Mouse (Mus musculus) forebrain, embryonic 12.5 days (tissue): ENCODE measurements at regions not wholly inside any gene's neighbourhood (a gene's known extent, or its start where the extent isn't known, plus 50 kb on each side); places are given as distances from the start of the nearest gene placed in this dataset.

Experiments used
- ATAC-seq: fragments of 200-750 bp; cut with Nextera tagmentation; 2 replicates; pipeline ENCODE4 v1.8.0; 2017; ENCODE audit warnings: moderate TSS enrichment; ENCODE audit not compliant: low FRiP score
- H3K27ac ChIP-seq: fragments of 300-500 bp; sonication (generic); 2 replicates; pipeline ENCODE4 v1.5.1; 2016; ENCODE audit warnings: mild to moderate bottlenecking
- H3K27me3 ChIP-seq: fragments of 300-500 bp; sonication (generic); 2 replicates; pipeline ENCODE4 v1.6.1; 2016; ENCODE audit warnings: mild to moderate bottlenecking
- H3K36me3 ChIP-seq: fragments of 300-500 bp; sonication (generic); replicated peaks from 2 replicates; pipeline ENCODE4 v1.6.1; 2016; ENCODE audit warnings: mild to moderate bottlenecking
- H3K4me1 ChIP-seq: fragments of 300-500 bp; sonication (generic); 2 replicates; pipeline ENCODE4 v1.6.1; 2016
- H3K4me2 ChIP-seq: fragments of 300-500 bp; sonication (generic); 2 replicates; pipeline ENCODE4 v1.6.1; 2016; ENCODE audit warnings: mild to moderate bottlenecking, moderate library complexity
- H3K4me3 ChIP-seq: fragments of 300-500 bp; sonication (generic); replicated peaks from 2 replicates; pipeline ENCODE4 v1.5.1; 2016; ENCODE audit warnings: mild to moderate bottlenecking
- H3K9ac ChIP-seq: fragments of 300-500 bp; sonication (generic); 2 replicates; pipeline ENCODE4 v1.6.1; 2016; ENCODE audit warnings: mild to moderate bottlenecking
- H3K9me3 ChIP-seq: fragments of 300-500 bp; sonication (generic); 2 replicates; pipeline ENCODE4 v1.6.1; 2016
- WGBS: fragments of 180-500 bp; shearing (Covaris S2); methylation state at CpG from one replicate; pipeline ENCODE4 v1.1.7; 2016; 5-methylcytosine and 5-hydroxymethylcytosine counted together

GRCm38 (mm10) chr11:55890161-55890560, 150.6 kb downstream of the Nmur2 start:
- whole genome bisulfite sequencing, result 37% methylated on average over 4 of the region's 4 CpGs
- Histone ChIP-seq H3K4me2 (no peak overlapping the region), H3K4me1 (no peaks in the 10 kb centered on the region), H3K9me3 (no peaks in the 10 kb centered on the region), H3K9ac (no peak overlapping the region), H3K27ac (no peak overlapping the region), H3K4me3 (no peak overlapping the region), H3K36me3 (no peaks in the 10 kb centered on the region), H3K27me3 (no peaks in the 10 kb centered on the region)
- ATAC-seq, result no peak

GRCm38 (mm10) chr11:55878631-55879030, 162.2 kb downstream of the Nmur2 start:
- no peaks in the 10 kb centered on the region for H3K9me3 ChIP-seq
- H3K27me3 ChIP-seq, result no peaks in the 10 kb centered on the region
- no peaks in the 10 kb centered on the region for H3K4me1 ChIP-seq
- H3K27ac ChIP-seq, result no peak overlapping the region
- ATAC-seq, result no peak
- H3K4me2 ChIP-seq, result no peak overlapping the region
- WGBS, result 90% methylated on average over 2 of the region's 2 CpGs
- no peak overlapping the region for H3K4me3 ChIP-seq
- H3K36me3 ChIP-seq, result no peaks in the 10 kb centered on the region
- H3K9ac ChIP-seq, result no peak overlapping the region

DNA sequence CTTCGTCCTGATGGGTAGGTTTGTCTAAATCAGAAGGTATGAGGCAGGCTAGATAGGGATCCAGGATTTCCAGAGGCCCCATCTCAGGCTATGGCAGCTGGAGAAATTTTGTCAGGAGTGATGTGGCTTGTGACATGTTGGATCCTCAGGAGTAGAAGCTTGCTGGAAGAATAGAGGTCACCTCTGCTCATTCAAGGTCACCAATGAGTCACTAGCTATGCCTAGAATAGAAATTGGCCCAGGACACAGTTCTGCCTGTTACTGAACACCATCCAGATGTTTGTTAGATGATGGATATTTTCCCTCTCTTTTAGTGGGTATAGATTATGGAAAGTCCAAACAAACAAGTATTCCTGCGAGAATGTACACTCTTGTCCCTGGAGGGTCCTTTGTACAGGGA, 173.7 kb downstream of the Nmur2 start:
- no peak overlapping the region for H3K27ac ChIP-seq
- no peaks in the 10 kb centered on the region for H3K36me3 ChIP-seq
- H3K4me2 ChIP-seq, result no peak overlapping the region
- H3K9ac ChIP-seq, result no peak overlapping the region
- no peak for ATAC-seq
- H3K9me3 ChIP-seq, result no peaks in the 10 kb centered on the region
- no peaks in the 10 kb centered on the region for H3K4me1 ChIP-seq
- H3K27me3 ChIP-seq, result no peaks in the 10 kb centered on the region
- no peak overlapping the region for H3K4me3 ChIP-seq
- WGBS, result 82% methylated on average over 2 of the region's 2 CpGs

DNA sequence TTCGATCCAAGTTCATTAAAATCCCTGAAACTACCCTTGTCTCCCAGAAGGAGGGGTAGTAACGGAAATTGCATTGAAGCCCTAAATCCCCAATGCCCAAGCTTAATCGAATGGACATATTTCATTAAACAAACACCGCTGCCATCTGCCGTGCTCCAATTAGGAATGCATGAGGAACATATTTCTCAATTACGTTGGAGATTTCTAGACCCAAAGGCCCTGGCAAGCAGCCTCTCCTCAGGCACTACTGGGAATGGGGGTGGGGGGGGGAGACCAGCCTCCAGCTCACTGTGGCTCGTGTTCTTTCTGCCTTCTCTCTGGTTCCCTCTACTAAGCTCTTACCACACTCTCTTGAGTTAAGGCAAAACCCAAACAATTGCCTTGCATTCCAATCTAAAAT, 181.6 kb downstream of the Nmur2 start:
- no peak for ATAC-seq
- H3K27ac ChIP-seq, result no peak overlapping the region
- no peaks in the 10 kb centered on the region for H3K9me3 ChIP-seq
- no peak overlapping the region for H3K4me2 ChIP-seq
- H3K4me1 ChIP-seq, result no peaks in the 10 kb centered on the region
- H3K36me3 ChIP-seq, result no peaks in the 10 kb centered on the region
- no peaks in the 10 kb centered on the region for H3K27me3 ChIP-seq
- H3K4me3 ChIP-seq, result no peak overlapping the region
- WGBS, result 83% methylated on average over 7 of the region's 7 CpGs
- H3K9ac ChIP-seq, result no peak overlapping the region

DNA sequence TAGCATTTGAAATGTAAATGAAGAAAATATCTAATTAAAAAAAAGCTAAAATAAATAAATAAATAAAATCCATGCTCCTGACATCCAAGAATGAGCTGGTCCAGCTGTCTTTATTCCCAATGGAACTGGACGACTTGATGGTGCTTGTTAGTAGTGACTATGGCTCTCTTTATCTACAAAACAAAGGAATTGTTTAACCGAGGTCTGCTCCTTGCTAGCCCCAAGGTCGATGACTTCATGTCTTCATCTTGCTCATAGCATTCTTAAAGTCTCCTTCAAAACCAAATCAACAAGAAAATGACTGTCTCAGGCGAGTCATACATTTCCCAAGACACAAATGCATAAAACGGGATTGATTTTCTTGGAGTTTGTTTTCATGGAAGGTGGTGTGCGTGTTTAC, 212.5 kb upstream of the Glra1 start:
- H3K9ac ChIP-seq, result no peak overlapping the region
- H3K27ac ChIP-seq, result no peak overlapping the region
- H3K4me1 ChIP-seq, result no peaks in the 10 kb centered on the region; the same call in 1 of the 2 replicates
- ATAC-seq, result no peak
- WGBS, result 75% methylated on average over 6 of the region's 6 CpGs
- H3K36me3 ChIP-seq, result no peaks in the 10 kb centered on the region
- no peak overlapping the region for H3K4me2 ChIP-seq
- no peak overlapping the region for H3K4me3 ChIP-seq
- H3K9me3 ChIP-seq, result no peaks in the 10 kb centered on the region
- H3K27me3 ChIP-seq, result no peaks in the 10 kb centered on the region

GRCm38 (mm10) chr11:55816566-55816965, 208.6 kb upstream of the Glra1 start:
- Histone ChIP-seq H3K27me3 (no peaks in the 10 kb centered on the region), H3K9ac (no peak overlapping the region), H3K36me3 (no peaks in the 10 kb centered on the region), H3K27ac (no peak overlapping the region), H3K9me3 (no peaks in the 10 kb centered on the region), H3K4me2 (no peak overlapping the region), H3K4me1 (no peaks in the 10 kb centered on the region; the same call in 1 of the 2 replicates), H3K4me3 (no peak overlapping the region)
- no peak for ATAC-seq

DNA sequence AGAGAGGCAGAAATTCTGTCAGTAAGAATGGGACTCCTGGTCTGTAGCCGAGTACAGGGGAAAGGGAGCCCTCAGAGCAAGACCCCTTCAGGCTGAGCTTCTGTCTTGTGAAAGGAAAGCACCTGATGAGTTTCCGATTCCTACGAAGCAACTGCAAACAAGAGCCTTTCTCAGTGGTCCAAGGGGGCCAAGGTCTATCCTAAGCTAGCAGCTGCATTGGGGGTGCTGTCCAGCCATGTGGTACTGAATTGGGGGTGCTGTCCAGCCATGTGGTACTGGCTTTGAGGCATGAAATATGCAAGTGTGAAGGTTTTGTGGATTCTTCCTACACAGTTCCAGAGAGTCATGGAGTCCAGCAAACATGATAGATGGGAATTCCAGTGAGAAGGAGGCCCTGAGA, 202.7 kb upstream of the Glra1 start:
- no peak for ATAC-seq

GRCm38 (mm10) chr11:55791195-55791865, 183.3 kb upstream of the Glra1 start:
- no peak overlapping the region for H3K4me2 ChIP-seq
- H3K9ac ChIP-seq, result no peak overlapping the region
- no peak overlapping the region for H3K4me3 ChIP-seq
- 21% methylated on average over 8 of the region's 8 CpGs for WGBS
- peaks cover 9% of the 10 kb centered on the region; the same call in 1 of the 2 replicates for H3K4me1 ChIP-seq
- H3K27me3 ChIP-seq, result no peaks in the 10 kb centered on the region
- no peaks in the 10 kb centered on the region for H3K9me3 ChIP-seq
- H3K36me3 ChIP-seq, result no peaks in the 10 kb centered on the region
- ATAC-seq, result peak; percentile 39; the same call in 1 of the 2 replicates
- no peak overlapping the region for H3K27ac ChIP-seq

More for the DNA sequence above, 202.7 kb upstream of the Glra1 start:
- 82% methylated on average over 3 of the region's 3 CpGs for WGBS
- H3K27ac ChIP-seq, result no peak overlapping the region
- no peak overlapping the region for H3K9ac ChIP-seq
- no peaks in the 10 kb centered on the region for H3K36me3 ChIP-seq
- no peaks in the 10 kb centered on the region for H3K9me3 ChIP-seq
- no peak overlapping the region for H3K4me3 ChIP-seq
- no peaks in the 10 kb centered on the region for H3K4me1 ChIP-seq
- H3K4me2 ChIP-seq, result no peak overlapping the region
- H3K27me3 ChIP-seq, result no peaks in the 10 kb centered on the region

GRCm38 (mm10) chr11:55789638-55790037, 181.6 kb upstream of the Glra1 start:
- H3K4me1 ChIP-seq, result peaks cover 9% of the 10 kb centered on the region; the same call in 1 of the 2 replicates
- no peak overlapping the region for H3K9ac ChIP-seq
- 87% methylated on average over 3 of the region's 3 CpGs for WGBS
- H3K27me3 ChIP-seq, result no peaks in the 10 kb centered on the region
- ATAC-seq, result no peak
- H3K4me3 ChIP-seq, result no peak overlapping the region
- no peak overlapping the region for H3K4me2 ChIP-seq
- H3K36me3 ChIP-seq, result no peaks in the 10 kb centered on the region
- H3K9me3 ChIP-seq, result no peaks in the 10 kb centered on the region
- no peak overlapping the region for H3K27ac ChIP-seq

GRCm38 (mm10) chr11:55781044-55781443, 173.0 kb upstream of the Glra1 start:
- no peak overlapping the region for H3K27ac ChIP-seq
- H3K4me1 ChIP-seq, result no peaks in the 10 kb centered on the region
- no peak overlapping the region for H3K9ac ChIP-seq
- 80% methylated on average over 3 of the region's 3 CpGs for WGBS
- no peak for ATAC-seq
- H3K4me2 ChIP-seq, result no peak overlapping the region
- H3K4me3 ChIP-seq, result no peak overlapping the region
- no peaks in the 10 kb centered on the region for H3K27me3 ChIP-seq
- H3K36me3 ChIP-seq, result no peaks in the 10 kb centered on the region
- H3K9me3 ChIP-seq, result no peaks in the 10 kb centered on the region

- ATAC-seq, result no peak
Observed at GRCm38 (mm10) chr11:55780011-55780410, 172.0 kb upstream of the Glra1 start.

DNA sequence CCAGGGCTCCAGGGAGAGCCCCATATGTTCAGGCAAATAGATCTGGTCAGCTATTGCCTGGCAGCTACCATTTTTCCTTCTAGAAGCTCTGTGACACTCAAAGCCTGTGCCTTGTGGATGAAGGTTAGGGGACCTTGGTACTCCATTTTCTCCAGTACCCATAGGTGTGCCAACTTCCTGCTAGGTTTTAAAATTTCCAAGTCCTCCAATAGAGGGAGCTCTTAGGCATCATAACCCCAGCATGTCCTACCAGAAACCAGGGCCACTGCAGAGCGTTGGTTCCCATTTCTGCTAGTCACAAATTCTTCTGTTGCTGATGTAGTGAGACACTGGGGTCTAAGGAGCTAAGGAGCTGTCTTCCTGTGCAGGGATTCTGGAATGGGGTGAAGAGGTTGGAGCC, 165.3 kb upstream of the Glra1 start:
- no peaks in the 10 kb centered on the region for H3K4me1 ChIP-seq
- WGBS, result 61% methylated on average over 1 of the region's 1 CpGs
- no peak overlapping the region for H3K4me3 ChIP-seq
- H3K27me3 ChIP-seq, result no peaks in the 10 kb centered on the region
- H3K9ac ChIP-seq, result no peak overlapping the region
- ATAC-seq, result no peak
- no peaks in the 10 kb centered on the region for H3K9me3 ChIP-seq
- no peak overlapping the region for H3K4me2 ChIP-seq
- H3K27ac ChIP-seq, result no peak overlapping the region
- no peaks in the 10 kb centered on the region for H3K36me3 ChIP-seq

More at GRCm38 (mm10) chr11:55780011-55780410, 172.0 kb upstream of the Glra1 start:
- Histone ChIP-seq H3K4me1 (no peaks in the 10 kb centered on the region), H3K27ac (no peak overlapping the region), H3K9ac (no peak overlapping the region), H3K36me3 (no peaks in the 10 kb centered on the region), H3K4me3 (no peak overlapping the region), H3K4me2 (no peak overlapping the region), H3K9me3 (no peaks in the 10 kb centered on the region), H3K27me3 (no peaks in the 10 kb centered on the region)
- 76% methylated on average over 2 of the region's 2 CpGs for WGBS

- H3K4me2 ChIP-seq, result no peak overlapping the region
- no peak overlapping the region for H3K4me3 ChIP-seq
- ATAC-seq, result no peak
- no peak overlapping the region for H3K27ac ChIP-seq
- WGBS, result 75% methylated on average over 5 of the region's 5 CpGs
- no peaks in the 10 kb centered on the region for H3K27me3 ChIP-seq
- H3K9me3 ChIP-seq, result no peaks in the 10 kb centered on the region
- H3K36me3 ChIP-seq, result no peaks in the 10 kb centered on the region
- no peak overlapping the region for H3K9ac ChIP-seq
- no peaks in the 10 kb centered on the region for H3K4me1 ChIP-seq
Observed at GRCm38 (mm10) chr11:55772538-55772937, 164.5 kb upstream of the Glra1 start.
